Mouse (Mus musculus) kidney, postnatal 10 days (tissue): ENCODE results near the gene Ccl11.

Experiments used
- DNase-seq: peaks from one replicate; pipeline ENCODE4 v3.0.0; 2021; ENCODE audit warnings: mixed read lengths

Gene Ccl11

GRCm38 (mm10) chr11:82062226-82062625 lies 4.6 kb downstream of the Ccl11 start:
- DNase-seq, result no peak

- no peak for DNase-seq
These were observed 5.8 kb downstream of the Ccl11 start for GRCm38 (mm10) chr11:82063454-82063853.

GRCm38 (mm10) chr11:82066953-82067571 lies 9.4 kb downstream of the Ccl11 start:
- DNase-seq, result no peak

GRCm38 (mm10) chr11:82071076-82071475 lies 13.5 kb downstream of the Ccl11 start:
- no peak for DNase-seq

- DNase-seq, result no peak
These were observed 14.8 kb downstream of the Ccl11 start for GRCm38 (mm10) chr11:82072374-82072773.

- DNase-seq, result no peak
These were observed 15.4 kb downstream of the Ccl11 start for GRCm38 (mm10) chr11:82072984-82073383.

GRCm38 (mm10) chr11:82073686-82074085 lies 16.1 kb downstream of the Ccl11 start:
- no peak for DNase-seq

GRCm38 (mm10) chr11:82077031-82077430 lies 19.4 kb downstream of the Ccl11 start:
- DNase-seq, result no peak

GRCm38 (mm10) chr11:82078136-82078730 lies 20.6 kb downstream of the Ccl11 start:
- no peak for DNase-seq

GRCm38 (mm10) chr11:82080865-82081264 lies 23.2 kb downstream of the Ccl11 start:
- no peak for DNase-seq

GRCm38 (mm10) chr11:82084360-82084759 lies 26.7 kb downstream of the Ccl11 start:
- DNase-seq, result no peak

- no peak for DNase-seq
These were observed 42.1 kb downstream of the Ccl11 start for GRCm38 (mm10) chr11:82099511-82100323.

GRCm38 (mm10) chr11:82101087-82101486 lies 43.5 kb downstream of the Ccl11 start:
- DNase-seq, result no peak

- DNase-seq, result no peak
These were observed 43.9 kb downstream of the Ccl11 start, which contains the start of gene Ccl12 for GRCm38 (mm10) chr11:82101529-82101928. Gene Ccl12, plus strand, starts transcription at chr11:82101845.

GRCm38 (mm10) chr11:82109611-82110010 lies 52.0 kb downstream of the Ccl11 start:
- DNase-seq, result no peak

GRCm38 (mm10) chr11:82110372-82111248 lies 53.0 kb downstream of the Ccl11 start:
- no peak for DNase-seq
